Mouse (Mus musculus) thymus, adult 2 months (tissue): ENCODE results near the gene Cops4.
A peak's percentile ranks its signal among the peaks of the same experiment; 100 is the strongest.

Experiments used
- CTCF ChIP-seq: fragments of 200-500 bp; IDR thresholded peaks from 2 replicates; pipeline ENCODE4 v1.5.1; 2012; ENCODE audit warnings: mild to moderate bottlenecking, control low read depth, low read length, moderate library complexity, borderline replicate concordance; ENCODE audit not compliant: control insufficient read depth, poor library complexity, insufficient read depth; ENCODE audit errors: extremely low read depth
- POLR2A ChIP-seq: fragments of 200-500 bp; IDR thresholded peaks from 2 replicates; pipeline ENCODE4 v1.6.1; 2012; ENCODE audit warnings: mild to moderate bottlenecking, low read length, control low read depth, moderate library complexity; ENCODE audit not compliant: control insufficient read depth, poor library complexity, insufficient read depth; ENCODE audit errors: extremely low read depth

- no peak for TF ChIP-seq POLR2A
- 0 out of 2 replicates have a peak, but pooled peaks have one; percentile 38 for TF ChIP-seq CTCF
Observed at GRCm38 (mm10) chr5:100499831-100500304, 18.2 kb upstream of the Cops4 start.
